Mouse (Mus musculus) stomach, embryonic 14.5 days (tissue): ENCODE results near the gene A430078G23Rik. TPM values are rescaled to one million over a fixed set of nuclear protein-coding genes. Genes with fewer than 3 reads are reported as not detected.
A peak's percentile ranks its signal among the peaks of the same experiment; 100 is the strongest.

Experiments used
- ATAC-seq: fragments of 200-750 bp; cut with Nextera tagmentation; 2 replicates; pipeline ENCODE4 v1.8.0; 2017; ENCODE audit warnings: low read depth, moderate TSS enrichment; ENCODE audit not compliant: insufficient number of reproducible peaks, insufficient read depth, low FRiP score
- H3K27ac ChIP-seq: fragments of 300-500 bp; sonication (generic); 2 replicates; pipeline ENCODE4 v1.5.1; 2014; ENCODE audit warnings: mild to moderate bottlenecking, low read length, moderate library complexity, mixed read lengths
- H3K27me3 ChIP-seq: fragments of 300-500 bp; sonication (generic); 2 replicates; pipeline ENCODE4 v1.6.1; 2014; ENCODE audit warnings: low read length, control low read depth, mixed read lengths; ENCODE audit not compliant: control insufficient read depth, insufficient read depth
- H3K36me3 ChIP-seq: fragments of 300-500 bp; sonication (generic); 2 replicates; pipeline ENCODE4 v1.6.1; 2014; ENCODE audit warnings: mild to moderate bottlenecking, control low read depth, low read length, moderate library complexity, mixed read lengths; ENCODE audit not compliant: control insufficient read depth, insufficient read depth
- H3K4me1 ChIP-seq: fragments of 300-500 bp; sonication (generic); 2 replicates; pipeline ENCODE4 v1.6.1; 2014; ENCODE audit warnings: low read length, control low read depth, mixed read lengths; ENCODE audit not compliant: control insufficient read depth, insufficient read depth
- H3K4me2 ChIP-seq: fragments of 300-500 bp; sonication (generic); replicated peaks from 2 replicates; pipeline ENCODE4 v1.6.1; 2014; ENCODE audit warnings: low read depth, low read length, control low read depth
- H3K4me3 ChIP-seq: fragments of 300-500 bp; sonication (generic); 2 replicates; pipeline ENCODE4 v1.5.1; 2014; ENCODE audit warnings: low read depth, low read length, control low read depth
- H3K9ac ChIP-seq: fragments of 300-500 bp; sonication (generic); replicated peaks from 2 replicates; pipeline ENCODE4 v1.6.1; 2014; ENCODE audit warnings: low read depth, mild to moderate bottlenecking, control low read depth, low read length, moderate library complexity, mixed read lengths
- H3K9me3 ChIP-seq: fragments of 300-500 bp; sonication (generic); 2 replicates; pipeline ENCODE4 v1.6.1; 2016; ENCODE audit warnings: low read depth, low read length, control low read depth; ENCODE audit not compliant: control insufficient read depth
- WGBS: fragments of 180-500 bp; shearing (Covaris S2); extraction: QIAGEN DNeasy Blood & Tissue Kit; methylation state at CpG from one replicate; pipeline ENCODE4 v1.1.7; 2014; 5-methylcytosine and 5-hydroxymethylcytosine counted together
- polyA plus RNA-seq: library from polyadenylated mRNA; unstranded; fragments of >200 nt; fragmentation: Nextera tagmentation; extraction: Ambion mirVana; gene quantifications from 2 replicates; pipeline ENCODE4 v1.2.1, GENCODE M21; 2014

A430078G23Rik gene
- polyA plus RNA-seq, 1 experiment from 2014 or later = 0.27 TPM

- no peaks in the 10 kb centered on the region for H3K27me3 ChIP-seq
- no peaks in the 10 kb centered on the region for H3K36me3 ChIP-seq
- H3K27ac ChIP-seq = no peak overlapping the region
- H3K9ac ChIP-seq = no peak overlapping the region
- ATAC-seq = no peak
- H3K4me3 ChIP-seq = no peak overlapping the region
- no peak overlapping the region for H3K4me2 ChIP-seq
- WGBS = 35% methylated on average over 2 of the region's 2 CpGs
- H3K4me1 ChIP-seq = no peaks in the 10 kb centered on the region
- H3K9me3 ChIP-seq = no peaks in the 10 kb centered on the region
Measured at GRCm38 (mm10) chr8:3400509-3400908, 47.3 kb downstream of the A430078G23Rik start.

- H3K27ac ChIP-seq = no peak overlapping the region
- H3K27me3 ChIP-seq = no peaks in the 10 kb centered on the region
- ATAC-seq = no peak
- 84% methylated on average over 3 of the region's 3 CpGs for WGBS
- peaks cover 6% of the 10 kb centered on the region; the same call in 1 of the 2 replicates for H3K4me1 ChIP-seq
- no peaks in the 10 kb centered on the region for H3K9me3 ChIP-seq
- H3K4me2 ChIP-seq = no peak overlapping the region
- H3K36me3 ChIP-seq = no peaks in the 10 kb centered on the region
- no peak overlapping the region for H3K9ac ChIP-seq
- H3K4me3 ChIP-seq = no peak overlapping the region
Measured at GRCm38 (mm10) chr8:3407417-3407816, 54.2 kb downstream of the A430078G23Rik start.

GRCm38 (mm10) chr8:3411085-3411484 is 57.9 kb downstream of the A430078G23Rik start:
- Histone ChIP-seq H3K27me3 (no peaks in the 10 kb centered on the region), H3K27ac (no peak overlapping the region), H3K9me3 (no peaks in the 10 kb centered on the region), H3K4me3 (no peak overlapping the region), H3K4me2 (no peak overlapping the region), H3K4me1 (peaks cover 14% of the 10 kb centered on the region), H3K9ac (no peak overlapping the region), H3K36me3 (no peaks in the 10 kb centered on the region)
- 76% methylated on average over 2 of the region's 2 CpGs for WGBS
- no peak for ATAC-seq

GRCm38 (mm10) chr8:3411901-3412301 is 58.7 kb downstream of the A430078G23Rik start:
- no peaks in the 10 kb centered on the region for H3K36me3 ChIP-seq
- no peak overlapping the region for H3K27ac ChIP-seq
- 66% methylated on average over 7 of the region's 7 CpGs for WGBS
- H3K4me2 ChIP-seq = no peak overlapping the region
- H3K9ac ChIP-seq = no peak overlapping the region
- H3K9me3 ChIP-seq = no peaks in the 10 kb centered on the region
- peak; percentile 25; the same call in 1 of the 2 replicates for ATAC-seq
- peaks cover 14% of the 10 kb centered on the region; the same call in 1 of the 2 replicates for H3K4me1 ChIP-seq
- no peak overlapping the region for H3K4me3 ChIP-seq
- H3K27me3 ChIP-seq = no peaks in the 10 kb centered on the region

GRCm38 (mm10) chr8:3412816-3413215 is 59.6 kb downstream of the A430078G23Rik start:
- Histone ChIP-seq H3K9me3 (no peaks in the 10 kb centered on the region), H3K27ac (no peak overlapping the region), H3K36me3 (no peaks in the 10 kb centered on the region), H3K27me3 (no peaks in the 10 kb centered on the region), H3K4me2 (no peak overlapping the region), H3K4me1 (peaks cover 19% of the 10 kb centered on the region; the same call in 1 of the 2 replicates), H3K9ac (no peak overlapping the region), H3K4me3 (no peak overlapping the region)
- ATAC-seq = no peak
- WGBS = 89% methylated on average over 1 of the region's 1 CpGs

GRCm38 (mm10) chr8:3414639-3415190 is 61.5 kb downstream of the A430078G23Rik start:
- 64% methylated on average over 6 of the region's 6 CpGs for whole genome bisulfite sequencing

GRCm38 (mm10) chr8:3415259-3415658 is 62.0 kb downstream of the A430078G23Rik start:
- WGBS = 59% methylated on average over 4 of the region's 4 CpGs
- ATAC-seq = no peak
- H3K4me1 ChIP-seq = peaks cover 15% of the 10 kb centered on the region; the same call in 1 of the 2 replicates
- no peak overlapping the region for H3K27ac ChIP-seq
- H3K9me3 ChIP-seq = no peaks in the 10 kb centered on the region
- H3K9ac ChIP-seq = no peak overlapping the region
- H3K36me3 ChIP-seq = no peaks in the 10 kb centered on the region
- H3K4me2 ChIP-seq = no peak overlapping the region
- H3K27me3 ChIP-seq = no peaks in the 10 kb centered on the region
- no peak overlapping the region for H3K4me3 ChIP-seq

More at GRCm38 (mm10) chr8:3414639-3415190, 61.5 kb downstream of the A430078G23Rik start:
- ATAC-seq = no peak
- Histone ChIP-seq H3K36me3 (no peaks in the 10 kb centered on the region), H3K4me1 (peaks cover 15% of the 10 kb centered on the region; the same call in 1 of the 2 replicates), H3K27ac (no peak overlapping the region), H3K9me3 (no peaks in the 10 kb centered on the region), H3K4me2 (no peak overlapping the region), H3K9ac (no peak overlapping the region), H3K27me3 (no peaks in the 10 kb centered on the region), H3K4me3 (no peak overlapping the region)

- H3K36me3 ChIP-seq = no peaks in the 10 kb centered on the region
- H3K27me3 ChIP-seq = no peaks in the 10 kb centered on the region
- no peak overlapping the region for H3K9ac ChIP-seq
- no peak overlapping the region for H3K27ac ChIP-seq
- 82% methylated on average over 6 of the region's 6 CpGs for WGBS
- no peak overlapping the region for H3K4me2 ChIP-seq
- peaks cover 15% of the 10 kb centered on the region; the same call in 1 of the 2 replicates for H3K4me1 ChIP-seq
- no peaks in the 10 kb centered on the region for H3K9me3 ChIP-seq
- no peak overlapping the region for H3K4me3 ChIP-seq
- no peak for ATAC-seq
Measured at GRCm38 (mm10) chr8:3415661-3416060, 62.4 kb downstream of the A430078G23Rik start.

GRCm38 (mm10) chr8:3416846-3417245 is 63.6 kb downstream of the A430078G23Rik start:
- no peaks in the 10 kb centered on the region for H3K9me3 ChIP-seq
- peaks cover 15% of the 10 kb centered on the region; the same call in 1 of the 2 replicates for H3K4me1 ChIP-seq
- ATAC-seq = no peak
- no peak overlapping the region for H3K9ac ChIP-seq
- H3K36me3 ChIP-seq = no peaks in the 10 kb centered on the region
- no peak overlapping the region for H3K4me3 ChIP-seq
- 43% methylated on average over 4 of the region's 4 CpGs for WGBS
- no peak overlapping the region for H3K27ac ChIP-seq
- H3K27me3 ChIP-seq = no peaks in the 10 kb centered on the region
- no peak overlapping the region for H3K4me2 ChIP-seq
